Mouse (Mus musculus) thymus, postnatal 0 days (tissue): ENCODE results near the gene Shb. TPM values are rescaled to one million over a fixed set of nuclear protein-coding genes. Genes with fewer than 3 reads are reported as not detected.

ENCODE experiments used
- DNase-seq: peaks from one replicate; pipeline ENCODE4 v3.0.0-alpha.2; 2015; ENCODE audit warnings: low spot score
- polyA plus RNA-seq: library from polyadenylated mRNA; unstranded; fragments of >200 nt; fragmentation: Nextera tagmentation; extraction: Ambion mirVana; gene quantifications from 2 replicates; pipeline ENCODE4 v1.2.1, GENCODE M21; 2015

Gene Shb
- polyA plus RNA-seq, 1 experiment from 2014 or later, result 4.7 TPM

DNA sequence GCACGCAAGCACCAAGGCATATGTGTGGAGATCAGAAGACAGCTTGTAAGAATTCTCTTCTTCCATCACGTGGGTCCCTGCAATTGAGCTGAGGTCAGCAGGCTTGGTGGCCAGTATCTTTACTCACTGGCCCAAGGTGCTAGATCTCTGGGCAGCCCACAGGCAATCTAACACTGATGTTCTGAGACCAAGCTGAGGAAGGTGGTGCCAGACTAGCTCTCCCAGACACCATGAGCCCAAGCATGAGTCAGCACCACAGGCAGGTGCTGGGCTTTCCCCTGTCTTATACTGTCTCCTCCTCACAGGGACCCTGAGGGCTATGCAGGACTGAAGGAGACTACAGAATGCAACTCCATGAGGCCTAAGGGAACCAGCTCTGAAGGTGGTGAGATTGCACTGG lies 74.7 kb downstream of the Shb start:
- DNase-seq, result no peak

- DNase-seq, result no peak
These were observed 77.3 kb downstream of the Shb start for GRCm38 (mm10) chr4:45455001-45455400.

- no peak for DNase-seq
These were observed 78.9 kb downstream of the Shb start for GRCm38 (mm10) chr4:45453271-45453851.

DNA sequence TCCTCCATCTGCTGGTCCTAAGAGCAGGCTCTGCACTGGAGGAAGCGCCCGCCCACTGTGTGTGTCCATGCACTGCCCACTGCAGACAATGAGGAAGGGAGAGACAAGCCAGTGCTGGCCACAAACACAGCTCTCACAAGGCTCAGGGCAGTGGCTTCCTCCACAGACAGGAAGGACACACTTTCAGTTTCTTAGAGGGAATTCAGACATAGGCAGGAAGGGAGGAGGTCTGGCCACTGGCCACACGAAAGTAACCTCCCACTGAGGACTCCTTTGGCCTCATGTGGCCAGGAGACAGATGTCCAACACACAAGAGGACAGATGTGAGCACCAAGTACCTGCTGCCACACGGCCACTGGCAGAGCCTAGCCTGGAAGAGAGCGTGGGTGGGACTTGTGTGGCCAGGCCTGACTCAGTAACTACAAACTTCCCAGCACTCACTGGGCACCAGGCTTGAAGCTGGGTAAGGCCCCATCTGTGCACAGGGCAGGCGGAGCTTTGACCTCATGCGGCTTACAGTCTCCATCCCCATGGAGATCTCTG lies 79.6 kb downstream of the Shb start:
- DNase-seq, result no peak

DNA sequence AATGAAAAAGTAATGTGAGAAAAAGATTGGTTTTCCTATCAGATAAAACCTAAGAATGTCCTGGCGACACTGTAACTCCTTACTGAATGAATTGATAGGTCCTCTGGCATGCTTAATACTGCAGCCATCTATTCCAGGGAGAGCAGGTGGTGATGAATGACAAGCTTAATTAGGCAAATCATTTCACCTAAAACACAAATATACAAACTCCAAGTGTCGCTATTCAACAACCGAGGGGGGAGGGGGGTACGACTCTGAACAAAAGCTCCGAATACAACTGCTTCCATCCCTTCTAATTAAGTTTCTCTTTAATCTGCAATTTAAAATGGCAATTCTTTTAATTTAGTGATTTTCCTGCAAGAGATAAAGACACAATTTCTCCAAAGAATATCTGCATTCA lies 83.3 kb downstream of the Shb start:
- DNase-seq, result no peak

- DNase-seq, result no peak
These were observed 83.8 kb downstream of the Shb start for GRCm38 (mm10) chr4:45448481-45448880.

- no peak for DNase-seq
These were observed 85.1 kb downstream of the Shb start for GRCm38 (mm10) chr4:45447196-45447595.

- DNase-seq, result no peak
These were observed 87.0 kb downstream of the Shb start for GRCm38 (mm10) chr4:45445235-45445634.

- no peak for DNase-seq
These were observed 87.5 kb downstream of the Shb start for GRCm38 (mm10) chr4:45444813-45445212.

DNA sequence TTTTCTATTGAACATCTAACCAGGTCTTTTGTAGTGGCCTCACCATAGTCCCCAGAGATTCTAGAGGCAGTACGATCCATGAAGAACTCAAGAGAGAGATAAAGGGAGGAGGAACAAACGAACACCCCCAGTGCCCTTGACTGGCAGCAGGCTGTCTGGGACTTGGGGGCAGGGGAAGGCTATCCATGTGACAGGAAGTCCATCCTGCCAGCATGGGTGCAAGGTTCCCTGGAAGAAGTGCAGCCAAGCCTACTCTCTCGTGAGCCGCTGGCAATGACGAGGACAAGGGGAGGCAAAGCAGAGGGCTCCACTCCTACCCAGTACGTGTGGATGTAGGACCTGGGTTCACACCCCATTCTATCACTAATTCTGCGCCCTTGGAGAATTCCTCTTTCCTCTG lies 88.6 kb downstream of the Shb start:
- no peak for DNase-seq

- DNase-seq, result no peak
These were observed 90.0 kb downstream of the Shb start for GRCm38 (mm10) chr4:45442237-45442636.

DNA sequence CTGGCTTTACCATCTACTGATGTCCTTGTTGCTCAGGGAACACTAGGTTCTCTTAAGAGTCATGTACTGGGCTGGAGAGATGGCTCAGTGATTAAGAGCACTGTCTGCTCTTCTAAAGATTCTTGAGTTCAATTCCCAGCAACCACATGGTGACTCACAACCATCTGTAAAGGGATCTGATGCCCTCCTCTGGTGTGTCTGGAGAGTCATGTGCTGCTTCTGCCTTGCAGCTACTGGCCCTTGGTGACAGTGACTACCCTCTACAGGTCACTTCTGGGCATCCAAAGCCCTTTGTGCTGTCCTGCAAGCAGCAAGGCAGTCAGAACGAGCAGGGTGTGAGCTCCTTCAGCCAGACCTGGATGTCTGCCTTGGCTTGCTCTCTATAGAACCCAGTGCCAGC lies 90.5 kb downstream of the Shb start:
- DNase-seq, result no peak

GRCm38 (mm10) chr4:45439281-45439680 lies 93.0 kb downstream of the Shb start:
- DNase-seq, result no peak

GRCm38 (mm10) chr4:45437010-45437409 lies 95.3 kb downstream of the Shb start:
- DNase-seq, result no peak

DNA sequence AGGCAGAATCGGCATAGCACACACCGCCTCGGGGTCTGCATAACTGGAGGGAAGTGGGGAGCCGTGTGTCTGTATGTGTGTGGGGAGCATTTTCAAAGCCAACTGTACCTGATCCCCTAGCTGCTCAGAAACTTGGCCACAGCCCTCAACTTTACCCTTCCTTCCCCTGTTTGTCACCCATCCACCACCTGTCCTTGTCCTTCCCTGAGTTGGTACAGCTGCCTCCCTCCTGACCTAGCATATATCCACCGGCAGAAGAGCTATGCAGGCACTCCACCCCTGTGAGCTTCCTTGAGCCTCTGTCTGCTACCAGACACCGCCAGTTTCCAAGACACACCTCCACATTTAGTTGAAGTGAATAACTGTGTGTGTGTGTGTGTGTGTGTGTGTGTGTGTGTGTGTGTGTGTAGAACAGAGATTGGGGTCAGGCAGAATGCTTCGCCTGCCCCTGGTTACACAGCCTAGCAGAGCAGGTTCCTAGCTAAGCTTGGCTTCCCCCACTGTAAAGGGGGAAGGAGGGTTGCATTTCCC lies 95.8 kb downstream of the Shb start:
- DNase-seq, result no peak

- DNase-seq, result no peak
These were observed 96.4 kb downstream of the Shb start for GRCm38 (mm10) chr4:45435899-45436298.

DNA sequence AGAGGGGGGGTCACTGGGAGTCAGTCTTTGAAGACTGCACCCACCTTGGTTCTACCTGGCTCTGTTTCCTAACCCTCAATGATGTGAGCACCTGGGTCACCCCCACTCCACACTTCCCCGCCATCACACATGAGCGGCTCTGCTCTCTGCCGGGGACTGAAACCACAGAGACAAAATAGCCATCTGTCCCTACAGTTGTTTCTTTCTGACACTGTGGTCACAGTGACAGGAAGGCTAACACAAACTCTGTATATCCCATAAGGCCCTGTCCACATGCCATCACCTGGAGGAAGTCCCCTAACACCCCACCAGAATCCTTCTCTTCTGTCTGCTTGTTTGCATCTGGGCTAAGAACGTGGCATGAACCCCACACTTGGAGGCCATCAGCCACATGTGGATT lies 97.6 kb downstream of the Shb start:
- no peak for DNase-seq

- no peak for DNase-seq
These were observed 98.2 kb downstream of the Shb start for GRCm38 (mm10) chr4:45434071-45434470.

GRCm38 (mm10) chr4:45431806-45432205 lies 100.5 kb downstream of the Shb start:
- no peak for DNase-seq

GRCm38 (mm10) chr4:45431316-45431715 lies 101.0 kb downstream of the Shb start:
- no peak for DNase-seq

DNA sequence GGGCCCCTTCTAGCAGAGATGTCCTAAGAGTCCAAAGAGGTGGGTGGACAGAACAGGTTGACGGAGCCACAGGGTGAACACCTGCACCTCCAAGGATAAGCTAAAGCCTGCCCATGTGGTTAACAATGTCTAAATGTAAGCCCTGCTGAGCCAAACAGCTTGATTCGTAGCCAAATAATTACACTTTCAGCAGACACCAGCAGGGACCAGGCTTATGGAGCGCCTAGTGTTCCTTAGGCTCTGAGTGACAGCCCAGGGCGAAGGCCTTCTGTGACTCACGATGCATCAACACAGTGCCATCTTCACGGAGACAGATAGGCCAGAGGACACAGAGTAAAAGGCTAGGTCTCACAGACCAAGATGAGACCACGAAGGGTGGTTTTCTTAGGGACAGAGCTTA lies 102.8 kb downstream of the Shb start:
- no peak for DNase-seq

GRCm38 (mm10) chr4:45426724-45427457 lies 105.4 kb downstream of the Shb start:
- DNase-seq, result peak; percentile 52

DNA sequence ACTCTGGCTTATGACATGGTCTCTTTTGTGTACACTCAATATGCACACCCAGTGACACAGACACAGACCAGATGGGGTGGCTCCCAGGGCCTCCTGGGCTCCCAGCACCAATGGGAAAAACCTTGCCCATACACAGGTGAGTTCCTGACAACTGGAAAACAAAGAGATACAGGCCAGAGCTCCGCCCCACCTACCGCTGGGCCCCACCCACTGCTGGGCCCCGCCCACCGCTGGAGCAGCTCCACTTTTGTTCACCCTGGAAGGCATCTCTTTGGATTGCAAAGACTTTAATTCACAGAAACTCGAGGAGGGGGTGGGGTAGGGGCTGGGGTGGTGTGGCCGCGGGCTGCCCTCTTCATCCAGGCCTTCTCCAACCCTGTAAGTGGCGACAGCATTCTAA lies 108.9 kb downstream of the Shb start:
- DNase-seq, result no peak
